Mouse (Mus musculus): ENCODE results near the gene Gm20388. TPM values are rescaled to one million over a fixed set of nuclear protein-coding genes. Genes with fewer than 3 reads are reported as not detected.

The Gm20388 gene
- total RNA-seq, 1 experiment: 27.0 TPM

DNA sequence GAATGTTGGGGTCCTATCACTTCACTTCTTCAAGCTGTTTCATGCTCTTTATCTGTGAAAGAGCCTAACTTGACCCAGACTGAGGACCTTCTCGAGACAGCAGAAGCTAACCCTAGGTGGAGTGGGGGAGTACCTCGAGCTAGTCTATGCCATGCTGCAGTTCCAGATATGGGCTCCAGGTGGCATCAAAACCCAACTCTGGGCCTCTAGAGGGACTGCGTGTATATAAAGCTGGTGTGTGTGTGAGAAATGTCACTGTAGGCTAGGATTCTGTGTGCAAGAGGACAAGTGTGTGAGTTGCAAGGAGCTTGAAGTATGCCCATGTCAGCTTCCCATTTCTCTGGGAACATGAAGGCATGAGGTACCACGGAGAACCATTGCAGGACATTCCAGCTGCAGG is 370.8 kb downstream of the Gm20388 start:
- H3K27ac ChIP-seq (ENCODE audit: insufficient read depth, low read depth, low read length, poor library complexity, severe bottlenecking): no peak overlapping the region
- no peak for DNase-seq (ENCODE audit: low read depth, low spot score)
- no peak for TF ChIP-seq ZC3H11A (IDR thresholded peaks at IDR 0.05; ENCODE audit: borderline replicate concordance, low read depth, low read length)
- TF ChIP-seq MAFK (IDR thresholded peaks at IDR 0.05; ENCODE audit: insufficient read depth, low read depth, low read length): no peak
- no peak for TF ChIP-seq HCFC1 (IDR thresholded peaks at IDR 0.05; ENCODE audit: borderline replicate concordance, insufficient read depth, low read length)
- no peak for TF ChIP-seq CHD2 (IDR thresholded peaks at IDR 0.05; ENCODE audit: low read depth, low read length)
- TF ChIP-seq ZNF384 (IDR thresholded peaks at IDR 0.05; ENCODE audit: low read depth, low read length): no peak

DNA sequence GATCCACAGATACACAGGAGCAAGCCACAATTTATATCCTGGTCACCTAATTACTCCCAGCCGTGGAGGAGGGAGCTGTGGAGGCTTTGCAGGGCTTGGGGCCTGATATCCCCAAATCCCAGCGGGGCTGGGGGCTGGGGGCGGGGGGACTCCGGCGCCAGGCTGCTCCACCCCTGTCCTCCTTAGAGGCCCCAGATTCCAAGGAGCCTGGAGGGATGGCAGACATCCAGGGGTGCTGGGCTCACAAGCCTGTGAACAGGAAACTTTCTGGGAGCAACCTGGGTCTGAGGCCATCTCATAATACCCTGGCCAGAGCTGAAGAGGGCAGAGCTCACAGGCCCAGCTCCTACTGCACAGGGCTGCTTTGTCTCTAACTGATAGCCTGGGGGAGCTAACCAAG is 371.8 kb downstream of the Gm20388 start:
- Histone ChIP-seq H3K4me3 (ENCODE audit: insufficient read depth in 1 of 2, low read depth in 1 of 2, low read length in 2 of 2, poor library complexity in 1 of 2, severe bottlenecking in 1 of 2) (no peak overlapping the region), H3K36me3 (ENCODE audit: control insufficient read depth, insufficient read depth, low read length, poor library complexity, severe bottlenecking) (no peaks in the 10 kb centered on the region), H3K9ac (ENCODE audit: insufficient read depth, low read depth, low read length, poor library complexity, severe bottlenecking) (no peak overlapping the region), H3K4me1 (ENCODE audit: control insufficient read depth in 2 of 2, insufficient read depth in 2 of 2, low read length in 2 of 2, poor library complexity in 1 of 2) (peaks cover 0 to 4% of the 10 kb centered on the region in 2 experiments; a peak in 1 of 4 replicates), H3K9me3 (ENCODE audit: control insufficient read depth, insufficient read depth, low read depth, low read length) (no peaks in the 10 kb centered on the region), H3K27ac (ENCODE audit: insufficient read depth, low read depth, low read length, poor library complexity, severe bottlenecking) (no peak overlapping the region)
- TF ChIP-seq ZC3H11A (IDR thresholded peaks at IDR 0.05; ENCODE audit: borderline replicate concordance, low read depth, low read length): no peak
- TF ChIP-seq CHD2 (IDR thresholded peaks at IDR 0.05; ENCODE audit: low read depth, low read length): no peak
- TF ChIP-seq ZNF384 (IDR thresholded peaks at IDR 0.05; ENCODE audit: low read depth, low read length): no peak
- no peak for TF ChIP-seq HCFC1 (IDR thresholded peaks at IDR 0.05; ENCODE audit: borderline replicate concordance, insufficient read depth, low read length)
- DNase-seq (ENCODE audit: low read depth, low spot score): no peak
- in situ Hi-C loops (cut with MboI; ENCODE audit: low sequenced_read_pairs in 2 of 2, unreplicated experiment in 2 of 2): no loop called here

More for the DNA sequence above, 370.8 kb downstream of the Gm20388 start:
- H3K9ac ChIP-seq (ENCODE audit: insufficient read depth, low read depth, low read length, poor library complexity, severe bottlenecking): no peak overlapping the region
- no peak overlapping the region for H3K4me3 ChIP-seq (ENCODE audit: insufficient read depth in 1 of 2, low read depth in 1 of 2, low read length in 2 of 2, poor library complexity in 1 of 2, severe bottlenecking in 1 of 2)
- H3K9me3 ChIP-seq (ENCODE audit: control insufficient read depth, insufficient read depth, low read depth, low read length): no peaks in the 10 kb centered on the region
- in situ Hi-C loops (cut with MboI; ENCODE audit: low sequenced_read_pairs in 2 of 2, unreplicated experiment in 2 of 2): no loop called here
- no peaks in the 10 kb centered on the region for H3K36me3 ChIP-seq (ENCODE audit: control insufficient read depth, insufficient read depth, low read length, poor library complexity, severe bottlenecking)
- peaks cover 0 to 8% of the 10 kb centered on the region in 2 experiments; a peak in 1 of 4 replicates for H3K4me1 ChIP-seq (ENCODE audit: control insufficient read depth in 2 of 2, insufficient read depth in 2 of 2, low read length in 2 of 2, poor library complexity in 1 of 2)

GRCm38 (mm10) chr8:120284265-120284664 is 373.6 kb downstream of the Gm20388 start:
- no peak overlapping the region for H3K9ac ChIP-seq (ENCODE audit: insufficient read depth, low read depth, low read length, poor library complexity, severe bottlenecking)
- no peaks in the 10 kb centered on the region for H3K9me3 ChIP-seq (ENCODE audit: control insufficient read depth, insufficient read depth, low read depth, low read length)
- H3K4me1 ChIP-seq (ENCODE audit: control insufficient read depth in 2 of 2, insufficient read depth in 2 of 2, low read length in 2 of 2, poor library complexity in 1 of 2): peaks cover 0 to 13% of the 10 kb centered on the region in 2 experiments; a peak in 1 of 4 replicates
- no peak overlapping the region for H3K4me3 ChIP-seq (ENCODE audit: insufficient read depth in 1 of 2, low read depth in 1 of 2, low read length in 2 of 2, poor library complexity in 1 of 2, severe bottlenecking in 1 of 2)
- TF ChIP-seq MAFK (IDR thresholded peaks at IDR 0.05; ENCODE audit: insufficient read depth, low read depth, low read length) (no peak), ZNF384 (IDR thresholded peaks at IDR 0.05; ENCODE audit: low read depth, low read length) (no peak), ZC3H11A (IDR thresholded peaks at IDR 0.05; ENCODE audit: borderline replicate concordance, low read depth, low read length) (no peak), HCFC1 (IDR thresholded peaks at IDR 0.05; ENCODE audit: borderline replicate concordance, insufficient read depth, low read length) (no peak), CHD2 (IDR thresholded peaks at IDR 0.05; ENCODE audit: low read depth, low read length) (no peak)
- in situ Hi-C loops (cut with MboI; ENCODE audit: low sequenced_read_pairs in 2 of 2, unreplicated experiment in 2 of 2): no loop called here
- H3K27ac ChIP-seq (ENCODE audit: insufficient read depth, low read depth, low read length, poor library complexity, severe bottlenecking): no peak overlapping the region
- H3K36me3 ChIP-seq (ENCODE audit: control insufficient read depth, insufficient read depth, low read length, poor library complexity, severe bottlenecking): no peaks in the 10 kb centered on the region
- no peak for DNase-seq (ENCODE audit: low read depth, low spot score)

DNA sequence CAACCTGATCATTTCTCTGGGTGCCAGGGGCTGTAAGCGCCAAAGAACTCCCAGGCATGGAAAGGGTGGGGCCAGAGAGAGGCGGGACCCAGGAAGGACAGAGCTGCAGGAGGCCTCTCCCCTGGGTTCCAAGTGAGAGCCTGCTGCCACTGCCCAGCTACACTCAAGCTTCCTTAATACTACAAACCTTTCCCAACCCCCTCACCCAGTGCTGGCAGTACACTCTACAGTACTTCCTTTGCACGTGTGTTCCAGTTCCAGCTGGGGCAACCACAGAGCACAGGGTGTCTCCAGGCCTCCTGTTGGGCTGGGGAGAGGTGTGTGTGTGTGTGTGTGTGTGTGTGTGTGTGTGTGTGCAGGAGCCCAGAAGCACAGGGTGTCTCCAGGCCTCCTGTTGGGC is 374.4 kb downstream of the Gm20388 start:
- DNase-seq (ENCODE audit: low read depth, low spot score): no peak

GRCm38 (mm10) chr8:120285878-120286277 is 375.2 kb downstream of the Gm20388 start:
- H3K9me3 ChIP-seq (ENCODE audit: control insufficient read depth, insufficient read depth, low read depth, low read length): no peaks in the 10 kb centered on the region
- DNase-seq (ENCODE audit: low read depth, low spot score): no peak
- no peak overlapping the region for H3K9ac ChIP-seq (ENCODE audit: insufficient read depth, low read depth, low read length, poor library complexity, severe bottlenecking)
- no peak overlapping the region for H3K4me3 ChIP-seq (ENCODE audit: insufficient read depth in 1 of 2, low read depth in 1 of 2, low read length in 2 of 2, poor library complexity in 1 of 2, severe bottlenecking in 1 of 2)
- in situ Hi-C loops (cut with MboI; ENCODE audit: low sequenced_read_pairs in 2 of 2, unreplicated experiment in 2 of 2): no loop called here
- H3K27ac ChIP-seq (ENCODE audit: insufficient read depth, low read depth, low read length, poor library complexity, severe bottlenecking): no peak overlapping the region
- TF ChIP-seq ZNF384 (IDR thresholded peaks at IDR 0.05; ENCODE audit: low read depth, low read length): no peak
- TF ChIP-seq HCFC1 (IDR thresholded peaks at IDR 0.05; ENCODE audit: borderline replicate concordance, insufficient read depth, low read length): no peak
- TF ChIP-seq CHD2 (IDR thresholded peaks at IDR 0.05; ENCODE audit: low read depth, low read length): no peak
- TF ChIP-seq ZC3H11A (IDR thresholded peaks at IDR 0.05; ENCODE audit: borderline replicate concordance, low read depth, low read length): no peak
- TF ChIP-seq MAFK (IDR thresholded peaks at IDR 0.05; ENCODE audit: insufficient read depth, low read depth, low read length): no peak
- no peaks in the 10 kb centered on the region for H3K36me3 ChIP-seq (ENCODE audit: control insufficient read depth, insufficient read depth, low read length, poor library complexity, severe bottlenecking)
- H3K4me1 ChIP-seq (ENCODE audit: control insufficient read depth in 2 of 2, insufficient read depth in 2 of 2, low read length in 2 of 2, poor library complexity in 1 of 2): peaks cover 0 to 19% of the 10 kb centered on the region in 2 experiments; a peak in 1 of 4 replicates

More for the DNA sequence above, 374.4 kb downstream of the Gm20388 start:
- Histone ChIP-seq H3K4me1 (ENCODE audit: control insufficient read depth in 2 of 2, insufficient read depth in 2 of 2, low read length in 2 of 2, poor library complexity in 1 of 2) (peaks cover 0 to 19% of the 10 kb centered on the region in 2 experiments; a peak in 1 of 4 replicates), H3K4me3 (ENCODE audit: insufficient read depth in 1 of 2, low read depth in 1 of 2, low read length in 2 of 2, poor library complexity in 1 of 2, severe bottlenecking in 1 of 2) (no peak overlapping the region), H3K36me3 (ENCODE audit: control insufficient read depth, insufficient read depth, low read length, poor library complexity, severe bottlenecking) (no peaks in the 10 kb centered on the region), H3K9me3 (ENCODE audit: control insufficient read depth, insufficient read depth, low read depth, low read length) (no peaks in the 10 kb centered on the region), H3K9ac (ENCODE audit: insufficient read depth, low read depth, low read length, poor library complexity, severe bottlenecking) (no peak overlapping the region), H3K27ac (ENCODE audit: insufficient read depth, low read depth, low read length, poor library complexity, severe bottlenecking) (no peak overlapping the region)
- TF ChIP-seq CHD2 (IDR thresholded peaks at IDR 0.05; ENCODE audit: low read depth, low read length) (no peak), MAFK (IDR thresholded peaks at IDR 0.05; ENCODE audit: insufficient read depth, low read depth, low read length) (no peak), ZNF384 (IDR thresholded peaks at IDR 0.05; ENCODE audit: low read depth, low read length) (no peak), HCFC1 (IDR thresholded peaks at IDR 0.05; ENCODE audit: borderline replicate concordance, insufficient read depth, low read length) (no peak), ZC3H11A (IDR thresholded peaks at IDR 0.05; ENCODE audit: borderline replicate concordance, low read depth, low read length) (no peak)
- in situ Hi-C loops (cut with MboI; ENCODE audit: low sequenced_read_pairs in 2 of 2, unreplicated experiment in 2 of 2): no loop called here
